9 mouse cellular contexts compared by ENCODE assay signal in the genomic region with DNA sequence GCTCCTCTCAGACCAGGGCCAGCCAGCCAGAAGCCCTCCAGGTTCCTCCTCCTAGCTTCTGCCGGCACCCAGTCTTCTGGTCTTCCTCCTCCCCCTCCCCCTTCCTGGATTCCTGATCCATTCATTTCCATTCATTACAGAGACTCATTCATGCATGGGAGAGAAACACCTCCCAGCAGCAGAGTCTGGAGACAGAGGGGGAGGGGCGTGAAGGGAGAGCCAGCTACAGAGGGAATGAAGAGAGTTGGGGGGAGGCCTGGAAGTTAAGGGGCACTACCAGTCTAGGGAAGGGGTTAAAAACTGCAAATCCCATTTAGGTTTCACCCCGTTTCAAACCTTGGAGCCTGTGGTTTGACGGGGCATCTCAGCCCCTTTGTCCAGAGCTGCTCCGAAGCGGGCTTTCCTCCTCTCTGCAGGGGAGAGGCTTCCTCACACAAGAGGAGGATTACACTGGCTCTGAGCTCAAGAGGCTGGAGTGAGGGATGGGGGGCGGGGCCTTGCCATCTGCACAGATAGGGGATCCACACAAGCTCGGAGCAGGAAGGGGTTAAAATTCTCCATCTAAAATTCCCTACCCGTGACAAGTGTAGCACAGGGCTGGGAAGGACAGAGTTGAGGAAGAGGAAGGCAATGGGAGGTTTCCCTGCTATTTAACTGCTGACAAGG. TPM values are rescaled to one million over a fixed set of nuclear protein-coding genes. Genes with fewer than 3 reads are reported as not detected.
DNase-seq lines count a peak whose midpoint lies in the region; ATAC-seq and TF ChIP-seq lines count a peak whose summit lies in the region.
"Had no signal": no experiment of that assay in that cellular context is flagged by ENCODE, and none has a peak within 500 bp of the region (broad histone marks: within the 10 kb centered on the region; RNA-seq: fewer than 3 reads in every experiment).

No protein-coding gene starts in this region.

- TF ChIP-seq POLR2A in heart, adult 2 months (IDR thresholded peaks at IDR 0.05; ENCODE audit: insufficient read depth, low read depth, low read length): no peak

- no peak overlapping the region for H3K4me3 ChIP-seq in heart, adult 2 months
- peak overlapping the region; percentile 78 for H3K4me3 ChIP-seq in E14TG2a.4 (replicated peaks; ENCODE audit: low read length)
- peak overlapping the region; percentile 16 for H3K4me3 ChIP-seq in intestine, embryonic 14.5 days (ENCODE audit: low read depth, low read length)
- peak overlapping the region; percentile 77 for H3K4me3 ChIP-seq in midbrain, embryonic 12.5 days

- WGBS in heart, adult 2 months: 28% methylated on average over 9 of the region's 9 CpGs
- WGBS in intestine, embryonic 14.5 days: 5% methylated on average over 9 of the region's 9 CpGs
- WGBS in midbrain, embryonic 12.5 days: 1% methylated on average over 9 of the region's 9 CpGs

- ATAC-seq in intestine, embryonic 14.5 days (replicated peaks; ENCODE audit: low FRiP score, low TSS enrichment, low read depth): peak; percentile 38
- peak; percentile 87 for ATAC-seq in midbrain, embryonic 12.5 days (ENCODE audit: low FRiP score, low read depth)
- ATAC-seq in megakaryocyte, adult 5-6 weeks (ENCODE audit: poor library complexity, severe bottlenecking): no peak

- no peak overlapping the region for H3K27ac ChIP-seq in heart, adult 2 months
- H3K27ac ChIP-seq in intestine, embryonic 14.5 days (ENCODE audit: low read depth): peak overlapping the region; percentile 80
- peak overlapping the region; percentile 100 for H3K27ac ChIP-seq in midbrain, embryonic 12.5 days (replicated peaks)

- no peak for TF ChIP-seq EP300 in heart, adult 2 months (IDR thresholded peaks at IDR 0.05; ENCODE audit: insufficient read depth, low read depth, low read length)

- intact Hi-C loops in heart, adult 2 months (cut with DNase I): loop anchor here (10.0 kb wide), 1 partner anchor 264 kb away; the partner anchor contains the start of genes Rab2b and Tox4

- H3K9ac ChIP-seq in heart, adult 2 months (ENCODE audit: low read depth, low read length): no peak overlapping the region
- H3K9ac ChIP-seq in intestine, embryonic 14.5 days (ENCODE audit: low read length): peak overlapping the region; percentile 32; the same call in 1 of the 2 replicates
- H3K9ac ChIP-seq in midbrain, embryonic 12.5 days (replicated peaks): peak overlapping the region; percentile 99

- H3K27me3 ChIP-seq in heart, adult 2 months (ENCODE audit: control insufficient read depth, insufficient read depth, low read length): no peaks in the 10 kb centered on the region
- no peaks in the 10 kb centered on the region for H3K27me3 ChIP-seq in E14TG2a.4 (ENCODE audit: insufficient read depth, low read length)
- H3K27me3 ChIP-seq in intestine, embryonic 14.5 days (replicated peaks; ENCODE audit: control insufficient read depth, insufficient read depth, low read length): no peaks in the 10 kb centered on the region
- no peaks in the 10 kb centered on the region for H3K27me3 ChIP-seq in midbrain, embryonic 12.5 days

- DNase-seq in heart, adult 11 months: peak; percentile 89
- no peak for DNase-seq in heart, adult 2 months
- peak; percentile 64 for DNase-seq in embryo, embryonic 11.5 days (ENCODE audit: low read depth, low spot score)
- DNase-seq in intestine, embryonic 14.5 days (ENCODE audit: low spot score): peak; percentile 73
- no peak for DNase-seq in urinary bladder, adult 2 months (ENCODE audit: low spot score)

- H3K4me1 ChIP-seq in heart, adult 2 months (ENCODE audit: control insufficient read depth, insufficient read depth, low read length): peaks cover 2% of the 10 kb centered on the region; the same call in 1 of the 2 replicates
- H3K4me1 ChIP-seq in E14TG2a.4 (replicated peaks; ENCODE audit: low read depth, low read length): peaks cover 76% of the 10 kb centered on the region
- peaks cover 35% of the 10 kb centered on the region for H3K4me1 ChIP-seq in intestine, embryonic 14.5 days (replicated peaks; ENCODE audit: control insufficient read depth, insufficient read depth, low read length)
- H3K4me1 ChIP-seq in midbrain, embryonic 12.5 days: peaks cover 74% of the 10 kb centered on the region

- no peaks in the 10 kb centered on the region for H3K36me3 ChIP-seq in heart, adult 2 months (ENCODE audit: control insufficient read depth, insufficient read depth, low read length)
- peaks cover 55% of the 10 kb centered on the region for H3K36me3 ChIP-seq in E14TG2a.4 (ENCODE audit: insufficient read depth, low read length)
- peaks cover 33% of the 10 kb centered on the region for H3K36me3 ChIP-seq in intestine, embryonic 14.5 days (ENCODE audit: control insufficient read depth, insufficient read depth, low read length)
- H3K36me3 ChIP-seq in midbrain, embryonic 12.5 days: peaks cover 35% of the 10 kb centered on the region

- no peaks in the 10 kb centered on the region for H3K79me2 ChIP-seq in heart, adult 2 months (replicated peaks; ENCODE audit: control insufficient read depth, insufficient read depth, low read length)

- H3K4me2 ChIP-seq in intestine, embryonic 14.5 days (ENCODE audit: low read length): peak overlapping the region; percentile 45
- peak overlapping the region; percentile 79 for H3K4me2 ChIP-seq in midbrain, embryonic 12.5 days (replicated peaks)

- TF ChIP-seq CTCF in heart, adult 2 months (IDR thresholded peaks at IDR 0.05): no peak
- no peak for TF ChIP-seq CTCF in E14TG2a.4 (conservative IDR thresholded peaks at IDR 0.05; ENCODE audit: low read length)

- no peaks in the 10 kb centered on the region for H3K9me3 ChIP-seq in E14TG2a.4 (ENCODE audit: low read length)
- no peaks in the 10 kb centered on the region for H3K9me3 ChIP-seq in intestine, embryonic 14.5 days (ENCODE audit: control insufficient read depth, low read length)
- no peaks in the 10 kb centered on the region for H3K9me3 ChIP-seq in midbrain, embryonic 12.5 days

RNA-seq across cellular contexts. Expression of gene Tmem253, which starts 4.9 kb away (rescaled TPM):
- 1 to 10 TPM; 2.2 to 4.2 TPM for total RNA-seq in heart, adult 2 months (2021)
- polyA plus RNA-seq in heart, adult 2 months (2012; rRNA removed): 2.8 and 3.8 TPM in 2 replicates
- 6.8 and 8.5 TPM in 2 replicates for polyA plus RNA-seq in intestine, embryonic 14.5 days (2014; fragmentation: Nextera tagmentation; extraction: Ambion mirVana)
- 1.0 and 2.1 TPM in 2 replicates for polyA plus RNA-seq in midbrain, embryonic 12.5 days (2016; fragmentation: Nextera tagmentation; extraction: Ambion mirVana)
- polyA plus RNA-seq in urinary bladder, adult 2 months (2012; rRNA removed): 1.1 and 1.5 TPM in 2 replicates
- not detected in 2 replicates for total RNA-seq in megakaryocyte, adult 5-6 weeks (2015)
- not detected in 2 replicates for total RNA-seq in megakaryocyte, adult 5-6 weeks (2017)

RNA-seq across cellular contexts. Expression of gene Zfp219, which starts 10.0 kb away (rescaled TPM):
- 10 to 100 TPM; 26.8 to 30.0 TPM for total RNA-seq in heart, adult 2 months (2021)
- 38.6 and 42.0 TPM in 2 replicates for polyA plus RNA-seq in heart, adult 2 months (2012; rRNA removed)
- polyA plus RNA-seq in intestine, embryonic 14.5 days (2014; fragmentation: Nextera tagmentation; extraction: Ambion mirVana): 31.9 and 34.0 TPM in 2 replicates
- polyA plus RNA-seq in midbrain, embryonic 12.5 days (2016; fragmentation: Nextera tagmentation; extraction: Ambion mirVana): 111 and 112 TPM in 2 replicates
- 105 and 107 TPM in 2 replicates for polyA plus RNA-seq in urinary bladder, adult 2 months (2012; rRNA removed)
- total RNA-seq in megakaryocyte, adult 5-6 weeks (2015): 3.7 and 4.4 TPM in 2 replicates
- total RNA-seq in megakaryocyte, adult 5-6 weeks (2017): 4.7 and 5.1 TPM in 2 replicates

RNA-seq across cellular contexts. Expression of gene Arhgef40, which starts 26.1 kb away (rescaled TPM):
- 10 to 100 TPM; 27.2 to 27.8 TPM for total RNA-seq in heart, adult 2 months (2021)
- polyA plus RNA-seq in heart, adult 2 months (2012; rRNA removed): 42.6 and 49.0 TPM in 2 replicates
- 80.8 and 86.3 TPM in 2 replicates for polyA plus RNA-seq in intestine, embryonic 14.5 days (2014; fragmentation: Nextera tagmentation; extraction: Ambion mirVana)
- polyA plus RNA-seq in midbrain, embryonic 12.5 days (2016; fragmentation: Nextera tagmentation; extraction: Ambion mirVana): 116 and 122 TPM in 2 replicates
- polyA plus RNA-seq in urinary bladder, adult 2 months (2012; rRNA removed): 44.4 and 53.8 TPM in 2 replicates
- 1.7 and 2.6 TPM in 2 replicates for total RNA-seq in megakaryocyte, adult 5-6 weeks (2015)
- 2.2 and 5.1 TPM in 2 replicates for total RNA-seq in megakaryocyte, adult 5-6 weeks (2017)

RNA-seq across cellular contexts. Expression of gene Olfr221, which starts 31.7 kb away (rescaled TPM):
- not detected for total RNA-seq in heart, adult 2 months (2021)
- polyA plus RNA-seq in heart, adult 2 months (2012; rRNA removed): not detected in 2 replicates
- polyA plus RNA-seq in intestine, embryonic 14.5 days (2014; fragmentation: Nextera tagmentation; extraction: Ambion mirVana): not detected in 2 replicates
- not detected in 2 replicates for polyA plus RNA-seq in midbrain, embryonic 12.5 days (2016; fragmentation: Nextera tagmentation; extraction: Ambion mirVana)
- polyA plus RNA-seq in urinary bladder, adult 2 months (2012; rRNA removed): not detected in 2 replicates
- not detected in 2 replicates for total RNA-seq in megakaryocyte, adult 5-6 weeks (2015)
- total RNA-seq in megakaryocyte, adult 5-6 weeks (2017): not detected in 2 replicates
- polyA plus RNA-seq: cortical plate, adult 2 months had no signal

Comparison
In these comparisons a context has a peak if more than half of its experiments do, and no peak if none do; other contexts are left out.
1. DNase-seq: peak in heart, adult 11 months (single experiment), embryo, embryonic 11.5 days (single experiment) and intestine, embryonic 14.5 days (single experiment); none in heart, adult 2 months (0 of 2) and urinary bladder, adult 2 months (single experiment).